Mouse (Mus musculus): Measurements from ENCODE around the gene Ssx2ip.

GRCm38 (mm10) chr3:146442484-146442883 is 38.0 kb downstream of the Ssx2ip start:
- no peak for TF ChIP-seq CTCF (IDR thresholded peaks at IDR 0.05)
- TF ChIP-seq EP300 (IDR thresholded peaks at IDR 0.05): no peak
